ENCODE assay signal across 8 mouse cellular contexts in the genomic region with DNA sequence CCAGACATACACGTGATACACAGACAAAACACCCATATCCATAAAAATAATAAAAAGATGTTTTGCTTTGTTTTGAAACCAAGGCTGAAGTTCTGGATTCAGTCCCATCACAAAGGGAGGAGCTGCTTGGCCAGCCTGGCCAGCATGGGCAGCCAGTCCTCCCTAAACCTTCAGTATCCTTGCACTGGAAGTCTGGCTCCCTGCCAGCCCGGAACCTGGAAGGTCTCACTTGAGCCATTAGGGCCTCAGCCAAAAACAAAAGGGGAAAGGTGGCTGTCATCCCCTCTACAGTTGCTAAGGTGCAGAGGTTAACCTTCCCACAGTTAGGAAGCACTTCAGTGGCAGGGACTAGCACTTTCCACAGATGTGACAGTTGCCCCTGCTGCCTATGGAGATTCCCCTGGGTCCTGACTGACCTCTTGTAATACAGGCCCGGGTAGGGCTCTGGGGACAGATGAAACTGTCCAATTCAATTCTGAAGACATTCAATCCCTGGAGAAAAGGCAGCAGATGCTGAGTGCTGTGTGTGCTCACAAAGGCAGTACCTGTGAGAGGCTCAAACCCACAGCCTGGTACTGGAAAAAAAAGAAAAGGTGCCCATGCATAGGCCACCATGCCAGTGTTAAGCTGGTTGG.
DNase-seq lines count a peak whose midpoint lies in the region.

No protein-coding gene starts in this region.

- intact Hi-C loops in heart, postnatal 25 days (cut with DNase I), result no loop called here
- intact Hi-C loops in heart, postnatal 36 days (cut with DNase I), result no loop called here

- DNase-seq in heart, adult 18-20 months, result peak; percentile 58 to 62
- no peak for DNase-seq in heart, postnatal 25 days (ENCODE audit: low spot score)
- peak; percentile 28 for DNase-seq in urinary bladder, postnatal 14 days (ENCODE audit: low spot score)
- no peak for DNase-seq in urinary bladder, postnatal 10 days (ENCODE audit: low spot score)
- DNase-seq in heart, postnatal 36 days, result peak; percentile 41 to 51
- no peak for DNase-seq in layer of hippocampus, adult 9-10 months (ENCODE audit: low spot score)
- DNase-seq in frontal cortex, postnatal 10 days (ENCODE audit: low spot score in 2 of 2), result no peak
- DNase-seq in spleen, postnatal 36 days (ENCODE audit: low spot score in 2 of 2), result no peak

Comparison
In these comparisons a context has a peak if more than half of its experiments do, and no peak if none do; other contexts are left out.
1. DNase-seq: peak in heart, adult 18-20 months (2 of 2), urinary bladder, postnatal 14 days (single experiment) and heart, postnatal 36 days (2 of 2); none in heart, postnatal 25 days (single experiment), urinary bladder, postnatal 10 days (single experiment), layer of hippocampus, adult 9-10 months (single experiment), frontal cortex, postnatal 10 days (0 of 2) and spleen, postnatal 36 days (0 of 2).